Mouse (Mus musculus) hindbrain, embryonic 16.5 days (tissue): ENCODE results near the gene Dync1li1. TPM values are rescaled to one million over a fixed set of nuclear protein-coding genes. Genes with fewer than 3 reads are reported as not detected.
"Not testable (repeated sequence)": the region's sequence is repeated elsewhere in the genome, so short reads cannot be mapped to it uniquely, and the experiment has no call there.

Experiments used
- ATAC-seq: fragments of 200-750 bp; cut with Nextera tagmentation; 2 replicates; pipeline ENCODE4 v1.8.0; 2017; ENCODE audit warnings: moderate TSS enrichment, moderate library complexity
- H3K27ac ChIP-seq: fragments of 300-500 bp; sonication (generic); 2 replicates; pipeline ENCODE4 v1.5.1; 2014; ENCODE audit warnings: low read depth, mild to moderate bottlenecking, control low read depth, low read length, moderate library complexity
- H3K27me3 ChIP-seq: fragments of 300-500 bp; sonication (generic); replicated peaks from 2 replicates; pipeline ENCODE4 v1.6.1; 2014; ENCODE audit warnings: low read length; ENCODE audit not compliant: control insufficient read depth, insufficient read depth
- H3K36me3 ChIP-seq: fragments of 300-500 bp; sonication (generic); 2 replicates; pipeline ENCODE4 v1.6.1; 2014; ENCODE audit warnings: mild to moderate bottlenecking, low read length, moderate library complexity, mixed read lengths; ENCODE audit not compliant: control insufficient read depth, insufficient read depth
- H3K4me1 ChIP-seq: fragments of 300-500 bp; sonication (generic); 2 replicates; pipeline ENCODE4 v1.6.1; 2014; ENCODE audit warnings: low read depth, low read length; ENCODE audit not compliant: control insufficient read depth, insufficient read depth
- H3K4me2 ChIP-seq: fragments of 300-500 bp; sonication (generic); 2 replicates; pipeline ENCODE4 v1.6.1; 2014; ENCODE audit warnings: mild to moderate bottlenecking, low read length, control low read depth, moderate library complexity
- H3K4me3 ChIP-seq: fragments of 300-500 bp; sonication (generic); 2 replicates; pipeline ENCODE4 v1.5.1; 2014; ENCODE audit warnings: mild to moderate bottlenecking, low read length, control low read depth, moderate library complexity
- H3K9ac ChIP-seq: fragments of 300-500 bp; sonication (generic); 2 replicates; pipeline ENCODE4 v1.6.1; 2014; ENCODE audit warnings: low read depth, mild to moderate bottlenecking, control low read depth, low read length, moderate library complexity
- H3K9me3 ChIP-seq: fragments of 300-500 bp; sonication (generic); 2 replicates; pipeline ENCODE4 v1.6.1; 2014; ENCODE audit warnings: mild to moderate bottlenecking, low read length, moderate library complexity; ENCODE audit not compliant: control insufficient read depth
- WGBS: fragments of 180-500 bp; shearing (Covaris S2); extraction: QIAGEN DNeasy Blood & Tissue Kit; methylation state at CpG from one replicate; pipeline ENCODE4 v1.1.7; 2014; 5-methylcytosine and 5-hydroxymethylcytosine counted together
- polyA plus RNA-seq: library from polyadenylated mRNA; unstranded; fragments of >200 nt; fragmentation: Nextera tagmentation; extraction: Ambion mirVana; gene quantifications from 2 replicates; pipeline ENCODE4 v1.2.1, GENCODE M21; 2015

The Dync1li1 gene
- polyA plus RNA-seq, 1 experiment from 2014 or later, result 105 TPM

DNA sequence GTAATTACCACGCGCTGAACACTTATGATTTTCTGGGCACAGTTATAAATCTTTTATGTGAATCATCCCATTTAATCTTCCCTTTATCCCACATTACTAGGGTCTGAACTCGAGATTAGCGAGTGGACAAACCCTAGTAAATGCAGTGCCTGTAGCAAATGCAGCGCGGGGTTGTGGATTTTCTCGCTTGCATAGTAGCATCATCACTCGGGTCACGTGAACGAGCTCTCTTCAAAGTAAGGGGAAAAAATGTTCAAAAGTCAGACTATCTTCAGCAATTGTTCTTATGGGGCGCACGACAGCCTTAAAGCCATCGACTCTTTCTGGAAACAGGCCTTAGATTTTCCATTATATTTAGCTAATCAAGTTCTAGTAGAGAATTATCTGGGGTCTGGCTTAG, 951 bp upstream of the Dync1li1 start:
- H3K4me1 ChIP-seq, result peaks cover 16% of the 10 kb centered on the region
- H3K9me3 ChIP-seq, result no peaks in the 10 kb centered on the region
- peak overlapping the region; percentile 65 for H3K4me2 ChIP-seq
- WGBS, result 68% methylated on average over 13 of the region's 13 CpGs
- no peaks in the 10 kb centered on the region for H3K27me3 ChIP-seq
- peak overlapping the region; percentile 98 for H3K9ac ChIP-seq
- ATAC-seq, result no peak
- peak overlapping the region; percentile 96 for H3K4me3 ChIP-seq
- H3K36me3 ChIP-seq, result 0 out of 2 replicates have a peak, but pooled peaks cover 3% of the 10 kb centered on the region
- H3K27ac ChIP-seq, result peak overlapping the region; percentile 98

DNA sequence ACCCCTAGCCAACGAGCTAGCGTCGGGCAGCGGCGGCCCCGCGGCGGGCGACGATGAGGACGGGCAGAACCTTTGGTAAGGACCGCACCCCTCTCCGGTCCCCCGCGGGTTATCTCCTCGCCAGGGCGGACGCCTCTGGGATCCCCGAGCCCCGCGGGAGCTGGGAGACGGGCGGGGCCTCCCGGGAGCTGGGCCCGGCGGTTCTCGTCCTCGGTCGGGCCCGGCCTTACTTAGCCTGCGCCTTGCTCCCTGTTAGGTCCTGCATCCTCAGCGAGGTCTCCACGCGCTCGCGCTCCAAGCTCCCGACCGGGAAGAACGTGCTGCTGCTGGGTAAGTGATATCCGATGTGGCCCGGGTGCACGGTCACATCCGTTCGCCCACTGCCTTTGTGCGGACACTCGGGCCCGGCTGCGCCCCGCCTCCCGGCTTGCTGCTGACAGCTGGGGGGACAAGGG, 390 bp downstream of the Dync1li1 start:
- peak overlapping the region; percentile 98 for H3K9ac ChIP-seq
- WGBS, result under 1% methylated on average over 47 of the region's 50 CpGs

DNA sequence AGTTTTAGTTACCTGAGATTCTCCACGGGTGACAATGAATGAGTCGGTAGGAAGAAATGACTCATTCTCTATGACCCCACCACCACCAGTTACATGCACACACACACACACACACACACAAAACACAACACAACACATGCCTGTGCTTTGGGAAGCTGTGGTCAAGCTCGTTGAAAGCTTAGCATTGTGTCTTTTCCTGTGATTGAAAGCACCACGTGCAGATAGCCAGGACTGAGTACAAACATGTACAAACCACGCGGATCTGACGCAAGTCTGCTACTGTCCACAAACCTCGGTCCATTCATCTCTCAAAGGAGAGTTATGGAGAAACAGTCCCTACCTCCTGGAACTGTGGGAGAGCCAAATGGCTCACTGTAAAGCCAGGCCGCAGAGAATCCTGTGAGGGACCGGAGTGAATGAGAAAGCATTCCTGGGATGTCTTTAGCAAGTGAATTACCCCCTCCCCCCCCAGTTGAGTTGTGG, 1.6 kb downstream of the Dync1li1 start:
- no peaks in the 10 kb centered on the region for H3K27me3 ChIP-seq
- WGBS, result 7% methylated on average over 10 of the region's 10 CpGs
- H3K4me1 ChIP-seq, result peaks cover 16% of the 10 kb centered on the region
- peak overlapping the region; percentile 54 for H3K4me2 ChIP-seq
- no peak overlapping the region for H3K27ac ChIP-seq
- peaks cover 8% of the 10 kb centered on the region for H3K36me3 ChIP-seq
- H3K4me3 ChIP-seq, result peak overlapping the region; percentile 96
- no peak for ATAC-seq
- no peaks in the 10 kb centered on the region for H3K9me3 ChIP-seq
- H3K9ac ChIP-seq, result peak overlapping the region; percentile 39

More for the DNA sequence above, 390 bp downstream of the Dync1li1 start:
- H3K36me3 ChIP-seq, result peaks cover 4% of the 10 kb centered on the region; the same call in 1 of the 2 replicates
- peak overlapping the region; percentile 98 for H3K27ac ChIP-seq
- peak; percentile 64; the same call in 1 of the 2 replicates for ATAC-seq
- H3K9me3 ChIP-seq, result no peaks in the 10 kb centered on the region
- H3K4me2 ChIP-seq, result peak overlapping the region; percentile 54
- H3K4me1 ChIP-seq, result peaks cover 16% of the 10 kb centered on the region
- H3K27me3 ChIP-seq, result no peaks in the 10 kb centered on the region
- peak overlapping the region; percentile 96 for H3K4me3 ChIP-seq

DNA sequence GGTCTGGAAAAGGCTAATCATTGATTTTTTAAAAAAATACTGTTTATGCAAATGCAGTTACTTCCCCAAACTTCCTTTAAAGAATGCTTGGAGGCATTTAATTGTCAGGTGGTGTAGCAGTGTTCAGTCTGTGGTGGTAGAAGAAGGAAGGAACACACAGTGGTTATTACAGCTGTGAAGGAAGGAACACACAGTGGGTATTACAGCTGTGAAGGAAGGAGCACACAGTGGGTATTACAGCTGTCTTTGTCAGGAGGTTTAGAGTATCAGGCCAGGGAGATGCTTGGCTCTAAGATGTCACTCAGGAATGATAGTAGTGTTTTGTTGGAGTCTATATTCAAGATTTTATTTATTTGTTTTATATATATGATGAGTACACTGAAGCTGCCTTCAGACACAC, 2.5 kb downstream of the Dync1li1 start:
- no peaks in the 10 kb centered on the region for H3K9me3 ChIP-seq
- H3K27ac ChIP-seq, result no peak overlapping the region
- H3K4me3 ChIP-seq, result no peak overlapping the region
- H3K4me1 ChIP-seq, result peaks cover 16% of the 10 kb centered on the region
- no peak for ATAC-seq
- no peak overlapping the region for H3K9ac ChIP-seq
- H3K36me3 ChIP-seq, result peaks cover 8% of the 10 kb centered on the region
- H3K27me3 ChIP-seq, result no peaks in the 10 kb centered on the region
- H3K4me2 ChIP-seq, result no peak overlapping the region

DNA sequence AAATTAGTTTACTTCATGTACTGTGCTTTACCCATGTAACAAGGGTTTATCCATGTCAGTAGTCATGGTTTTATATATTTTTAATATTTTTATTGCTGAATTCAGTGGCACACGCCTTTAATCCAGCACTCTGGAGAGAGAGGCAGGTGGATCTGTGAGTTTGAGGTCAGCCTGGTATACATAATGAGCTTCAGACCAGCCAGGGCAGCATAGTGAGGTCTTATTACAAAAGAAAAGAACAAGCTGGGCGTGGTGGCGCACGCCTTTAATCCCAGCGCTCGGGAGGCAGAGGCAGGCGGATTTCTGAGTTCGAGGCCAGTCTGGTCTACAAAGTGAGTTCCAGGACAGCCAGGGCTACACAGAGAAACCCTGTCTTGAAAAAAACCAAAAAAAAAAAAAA, 7.1 kb downstream of the Dync1li1 start:
- ATAC-seq, H3K27me3 ChIP-seq, H3K27ac ChIP-seq, H3K4me1 ChIP-seq, H3K4me3 ChIP-seq, H3K4me2 ChIP-seq, H3K9me3 ChIP-seq, H3K36me3 ChIP-seq, H3K9ac ChIP-seq: not testable (repeated sequence)
- WGBS, result 98% methylated on average over 8 of the region's 8 CpGs

DNA sequence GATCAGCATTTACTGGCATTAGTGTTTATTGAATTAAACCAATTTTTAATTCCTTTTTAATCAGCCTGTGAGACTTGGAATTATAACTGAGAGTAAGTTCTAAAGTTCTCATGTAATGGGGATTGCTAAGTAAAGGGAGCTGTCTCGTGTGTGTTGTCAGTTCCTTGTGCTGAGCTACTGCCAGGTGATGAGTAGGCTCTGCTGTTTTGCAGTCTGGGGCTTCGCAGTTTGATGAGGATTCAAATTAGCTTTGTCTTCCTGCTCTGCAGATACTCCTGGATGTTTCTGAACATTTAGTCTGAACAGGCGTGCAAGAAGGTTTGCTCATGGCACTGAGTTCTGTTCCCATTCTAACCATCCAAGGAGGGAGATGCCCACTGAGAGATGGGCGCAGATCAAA, 8.5 kb downstream of the Dync1li1 start:
- Histone ChIP-seq H3K4me3 (no peak overlapping the region), H3K4me2 (no peak overlapping the region), H3K27ac (no peak overlapping the region), H3K36me3 (peaks cover 8% of the 10 kb centered on the region), H3K9me3 (no peaks in the 10 kb centered on the region), H3K27me3 (no peaks in the 10 kb centered on the region), H3K9ac (no peak overlapping the region), H3K4me1 (0 out of 2 replicates have a peak, but pooled peaks cover 2% of the 10 kb centered on the region)
- 91% methylated on average over 4 of the region's 4 CpGs for WGBS
- no peak for ATAC-seq

DNA sequence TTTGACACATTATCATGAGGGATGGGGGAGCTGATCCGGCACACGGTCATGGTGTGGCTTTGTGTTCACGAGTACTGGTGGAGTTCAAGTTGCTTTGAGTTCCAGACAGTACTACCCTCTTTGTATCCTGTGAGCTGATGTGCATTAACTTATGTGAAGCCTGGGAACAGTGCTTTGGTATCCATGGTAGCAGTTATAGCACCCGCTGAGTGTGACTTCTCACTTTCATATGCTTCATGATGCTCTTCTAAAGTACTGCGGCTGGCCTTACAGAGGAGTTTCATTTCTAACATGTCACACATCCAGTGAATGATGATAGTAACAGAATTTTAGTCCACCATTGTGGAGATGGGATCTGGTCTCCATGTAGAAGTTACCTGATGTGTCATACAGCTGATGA, 9.3 kb downstream of the Dync1li1 start:
- 0 out of 2 replicates have a peak, but pooled peaks cover 2% of the 10 kb centered on the region for H3K4me1 ChIP-seq

DNA sequence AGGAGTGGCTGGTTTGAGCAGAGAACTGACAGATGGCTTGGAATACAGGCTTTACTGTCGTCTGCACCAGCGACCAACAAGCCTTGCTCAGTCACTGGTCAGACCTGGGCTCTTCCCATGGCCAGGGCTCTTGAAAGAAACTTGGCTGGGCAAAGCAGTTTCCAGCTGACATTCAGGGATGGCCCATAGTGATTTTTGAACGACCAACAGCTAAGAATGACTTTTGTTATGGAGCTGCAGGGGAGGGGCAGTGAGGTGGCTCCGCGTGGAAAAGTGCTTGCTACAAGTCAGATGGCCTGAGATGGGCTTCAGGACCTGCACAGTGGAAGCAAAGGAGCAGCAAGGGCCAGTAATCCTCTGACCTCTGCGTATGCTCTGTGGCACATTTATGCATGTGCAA, 10.7 kb downstream of the Dync1li1 start:
- H3K27me3 ChIP-seq, result no peaks in the 10 kb centered on the region
- ATAC-seq, result no peak
- 60% methylated on average over 6 of the region's 6 CpGs for WGBS

More for the DNA sequence above, 9.3 kb downstream of the Dync1li1 start:
- Histone ChIP-seq H3K9ac (no peak overlapping the region), H3K9me3 (no peaks in the 10 kb centered on the region), H3K36me3 (peaks cover 5% of the 10 kb centered on the region), H3K27me3 (no peaks in the 10 kb centered on the region), H3K4me3 (no peak overlapping the region), H3K27ac (no peak overlapping the region), H3K4me2 (no peak overlapping the region)
- 85% methylated on average over 5 of the region's 5 CpGs for WGBS
- ATAC-seq, result no peak

DNA sequence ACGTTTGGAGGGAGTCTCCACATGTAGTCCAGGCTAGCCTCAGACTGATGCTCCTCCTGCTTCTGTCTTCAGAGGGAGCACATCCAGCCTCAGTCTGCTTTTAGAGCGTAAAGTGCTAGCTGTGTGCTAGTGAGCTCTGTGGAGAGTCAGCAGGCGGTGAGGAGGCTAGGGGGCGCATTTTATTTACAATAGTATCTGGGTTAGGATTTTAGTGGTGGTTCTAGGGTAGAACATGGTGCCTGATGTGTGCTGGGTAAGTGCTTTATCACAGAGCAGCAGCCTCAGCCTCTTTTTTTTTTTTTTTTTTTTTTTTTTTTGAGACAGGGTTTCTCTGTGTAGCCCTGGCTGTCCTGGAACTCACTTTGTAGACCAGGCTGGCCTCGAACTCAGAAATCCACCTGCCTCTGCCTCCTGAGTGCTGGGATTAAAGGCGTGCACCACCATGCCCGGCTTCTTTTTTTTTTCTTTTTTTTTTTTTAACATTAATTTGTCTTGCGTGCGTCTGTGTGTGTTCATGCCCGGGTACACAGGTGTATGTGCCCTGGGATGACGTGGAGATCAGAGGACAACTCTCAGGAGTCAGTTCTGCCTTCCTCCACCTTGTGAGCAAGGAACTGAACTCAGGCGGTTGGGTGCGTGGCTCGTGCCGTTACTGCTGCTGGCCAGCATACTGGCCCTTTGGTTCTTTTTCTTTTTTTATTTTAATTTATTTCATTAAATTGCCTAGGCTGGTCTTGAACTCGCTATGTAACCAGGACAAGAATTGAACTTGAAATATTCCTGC, 11.5 kb downstream of the Dync1li1 start:
- Histone ChIP-seq H3K4me1 (0 out of 2 replicates have a peak, but pooled peaks cover 2% of the 10 kb centered on the region), H3K4me2 (no peak overlapping the region), H3K9me3 (no peaks in the 10 kb centered on the region), H3K36me3 (peaks cover 2% of the 10 kb centered on the region; the same call in 1 of the 2 replicates), H3K4me3 (no peak overlapping the region), H3K27ac (no peak overlapping the region), H3K27me3 (no peaks in the 10 kb centered on the region), H3K9ac (no peak overlapping the region)
- WGBS, result 93% methylated on average over 16 of the region's 16 CpGs
- ATAC-seq, result no peak

More for the DNA sequence above, 10.7 kb downstream of the Dync1li1 start:
- Histone ChIP-seq H3K4me3 (no peak overlapping the region), H3K4me1 (0 out of 2 replicates have a peak, but pooled peaks cover 2% of the 10 kb centered on the region), H3K9me3 (no peaks in the 10 kb centered on the region), H3K27ac (no peak overlapping the region), H3K4me2 (no peak overlapping the region), H3K9ac (no peak overlapping the region), H3K36me3 (peaks cover 3% of the 10 kb centered on the region)
